Mouse (Mus musculus) A20 (cell line): ENCODE data around the gene Plek.
"Not testable (repeated sequence)": the region's sequence is repeated elsewhere in the genome, so short reads cannot be mapped to it uniquely, and the experiment has no call there.

Experiments
- DNase-seq: peaks from one replicate; pipeline ENCODE4 v3.0.0-alpha.2; 2011; ENCODE audit warnings: low read depth, low spot score

The Plek gene

DNA sequence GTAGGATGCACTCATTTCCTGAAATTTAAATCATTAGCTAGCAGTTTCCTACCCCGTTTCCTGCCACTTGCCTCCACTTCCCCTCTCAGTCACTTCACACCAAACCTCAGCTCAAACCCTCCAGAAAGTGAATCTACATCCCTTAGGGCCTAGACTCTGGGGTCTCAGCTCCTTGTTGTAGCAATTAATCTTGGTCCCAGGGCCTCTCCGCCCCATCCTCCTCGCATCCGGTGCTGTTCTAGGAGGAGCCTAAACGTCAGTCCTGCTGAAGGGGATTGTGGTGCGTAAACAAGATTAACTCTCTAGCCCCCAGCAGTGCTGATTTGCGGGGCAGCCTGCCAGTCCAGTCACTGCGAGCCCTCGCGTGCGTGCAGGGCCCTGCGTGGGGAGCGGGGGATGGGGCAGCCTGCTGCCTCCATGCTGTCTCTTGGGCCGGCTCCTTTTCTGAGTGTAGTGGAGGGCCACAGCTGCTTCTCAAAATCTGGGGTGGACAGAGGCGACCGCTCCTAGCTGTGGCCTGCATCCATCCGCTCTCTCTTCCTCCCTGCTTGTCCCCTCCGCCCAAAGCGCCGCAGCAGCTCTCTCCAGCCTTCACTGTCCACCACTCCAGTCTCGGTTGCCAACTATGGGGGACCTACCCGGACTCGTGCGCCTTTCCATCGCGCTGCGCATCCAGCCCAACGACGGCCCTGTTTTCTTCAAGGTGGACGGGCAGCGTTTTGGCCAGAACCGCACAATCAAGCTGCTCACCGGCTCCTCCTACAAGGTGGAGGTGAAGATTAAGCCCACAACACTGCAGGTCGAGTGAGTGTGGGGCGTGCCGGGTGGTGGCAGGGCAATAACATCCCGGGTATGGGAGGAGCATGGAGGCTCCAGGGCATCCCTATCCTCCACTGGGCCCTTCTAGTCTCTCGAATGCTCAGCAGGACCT, at the start of gene Plek, which contains the start of gene Cnrip1:
Gene Plek (minus strand): TSS at position 837 of the 931 bp plus-strand sequence.
Gene Cnrip1 (plus strand): TSS at position 42 of the 931 bp plus-strand sequence.
- DNase-seq, result no peak

DNA sequence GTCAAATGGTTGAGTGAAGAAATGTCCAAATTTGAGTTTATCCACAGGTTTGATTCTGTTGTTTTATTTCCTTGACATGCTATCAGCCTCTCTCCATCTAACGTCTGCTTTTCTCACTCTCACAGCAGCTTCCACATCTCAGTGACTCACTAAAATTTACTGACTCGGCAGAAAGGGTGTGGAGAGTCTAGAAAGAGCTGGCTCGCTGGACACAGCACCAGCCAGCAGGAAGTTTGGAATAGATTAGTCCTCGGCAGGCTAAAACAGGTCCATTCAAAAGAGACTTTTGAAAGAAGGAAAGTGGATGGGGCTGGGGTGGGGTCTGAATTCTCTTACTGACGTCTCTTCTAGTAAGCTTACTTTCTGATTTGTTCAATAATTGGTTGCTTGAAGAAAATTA, 33.9 kb upstream of the Plek start:
- no peak for DNase-seq

DNA sequence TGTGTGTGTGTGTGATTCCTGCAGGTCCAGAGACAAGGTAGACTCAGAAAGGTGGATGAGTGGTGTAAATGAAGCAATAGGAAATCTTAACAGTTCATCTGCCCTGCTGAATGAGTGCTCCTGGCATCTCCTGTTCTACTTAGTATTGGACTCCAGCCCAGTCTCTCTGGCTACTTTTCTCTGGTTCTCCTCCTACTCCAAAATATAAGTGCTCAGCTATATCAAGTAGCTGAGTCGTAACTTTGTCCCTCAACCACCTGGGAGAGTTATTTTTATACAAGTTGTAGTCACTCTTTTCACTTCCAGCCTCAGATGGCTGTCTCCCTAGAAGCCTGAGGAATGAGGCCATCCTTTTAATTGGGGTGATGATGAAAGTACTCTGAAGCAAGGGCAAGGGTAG, 31.7 kb upstream of the Plek start:
- DNase-seq, result no peak

DNA sequence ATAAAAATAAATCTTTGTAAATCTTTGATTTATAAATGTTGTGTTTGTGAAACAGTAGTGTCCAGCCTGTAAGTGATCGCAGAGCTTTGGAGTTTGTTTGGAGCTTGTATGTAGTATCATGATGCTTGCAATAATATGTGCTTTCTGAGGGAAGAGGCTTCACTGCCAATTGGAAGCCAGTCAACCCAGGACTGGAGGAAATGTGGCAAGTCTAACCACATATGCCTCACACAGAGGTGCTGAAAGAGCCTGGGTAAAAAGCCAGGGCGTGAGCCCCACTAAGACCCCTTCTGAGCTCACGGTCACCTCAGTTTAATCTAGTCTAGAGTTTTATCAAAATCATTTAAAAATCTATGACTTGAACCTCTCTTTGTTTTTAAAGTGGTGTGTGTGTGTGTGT, 31.3 kb upstream of the Plek start:
- no peak for DNase-seq

DNA sequence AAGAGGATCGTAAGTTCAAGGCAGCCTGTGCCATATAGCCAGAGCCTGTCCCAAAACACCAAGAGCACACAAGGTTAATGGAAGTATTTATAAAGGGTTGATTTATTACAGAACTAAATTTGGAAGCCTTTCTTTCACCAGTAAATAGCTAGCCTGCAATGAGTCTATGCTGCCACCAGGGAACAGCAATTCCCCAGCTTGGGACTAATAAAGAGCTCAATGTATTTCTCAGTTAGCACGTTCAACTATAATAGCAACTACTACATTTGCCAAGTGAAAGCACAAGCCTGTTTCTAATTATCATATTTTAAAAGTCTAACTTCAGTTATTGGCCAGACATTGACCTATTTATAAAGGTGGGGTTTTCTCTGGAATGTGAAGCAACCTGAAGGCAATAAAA, 30.8 kb upstream of the Plek start:
- DNase-seq, result peak; percentile 42

DNA sequence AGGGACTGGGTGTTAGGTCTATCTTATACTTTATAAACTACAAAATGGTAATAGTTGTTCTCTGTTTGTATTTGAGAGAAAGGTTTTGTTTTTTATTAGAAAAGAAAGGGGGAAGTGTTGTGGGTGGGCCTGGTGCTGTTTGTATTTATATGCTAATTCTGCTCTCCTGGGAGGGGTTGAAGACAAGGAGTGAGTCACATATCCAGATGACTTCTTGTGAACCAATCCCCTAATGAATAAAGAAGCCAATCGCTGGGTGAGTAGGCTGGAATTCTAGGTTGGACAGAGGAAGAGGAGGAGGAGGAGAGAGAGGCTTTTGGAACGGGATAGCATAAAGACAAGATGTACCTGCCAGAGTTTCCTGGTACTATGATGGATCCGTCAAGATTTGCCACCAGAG, 29.9 kb upstream of the Plek start:
- no peak for DNase-seq

DNA sequence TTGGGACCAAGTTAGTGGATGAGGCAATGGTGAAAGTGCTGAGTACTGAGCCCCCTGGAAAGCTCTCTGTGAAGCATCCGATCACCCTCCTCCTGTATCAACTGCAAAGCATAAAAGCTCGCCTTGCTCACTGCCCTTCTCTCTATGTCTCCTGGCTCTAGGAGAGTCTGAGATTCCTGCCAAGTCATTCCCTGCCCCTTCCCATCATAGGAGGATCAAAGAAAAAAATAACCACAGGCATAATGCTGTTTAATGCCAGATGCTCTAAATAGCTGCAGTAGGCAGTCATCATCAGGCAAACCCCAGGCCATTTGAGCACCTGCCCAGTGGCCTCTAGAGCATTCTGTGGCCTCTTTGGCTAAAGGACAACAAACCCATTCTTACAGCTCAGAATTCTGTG, 23.5 kb upstream of the Plek start:
- DNase-seq, result no peak

DNA sequence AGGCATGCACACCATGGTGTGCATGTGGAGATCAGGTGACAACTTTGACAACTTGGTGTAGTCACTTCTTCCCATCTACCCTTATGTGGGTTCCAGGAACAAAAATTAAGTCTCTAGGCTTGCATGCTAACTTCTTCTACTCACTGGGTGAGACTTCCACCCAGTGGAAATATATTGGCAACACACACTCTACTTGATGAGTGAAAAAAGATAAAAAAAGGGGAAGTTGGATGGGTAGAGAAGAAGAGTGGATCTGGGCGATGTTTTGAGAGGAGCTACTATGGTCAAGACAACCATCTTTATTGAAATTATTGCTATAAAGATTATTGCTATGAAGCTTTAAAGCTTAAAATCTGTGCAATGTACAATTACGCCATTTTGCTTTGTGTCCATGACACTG, 17.2 kb upstream of the Plek start:
- not testable (repeated sequence) for DNase-seq

DNA sequence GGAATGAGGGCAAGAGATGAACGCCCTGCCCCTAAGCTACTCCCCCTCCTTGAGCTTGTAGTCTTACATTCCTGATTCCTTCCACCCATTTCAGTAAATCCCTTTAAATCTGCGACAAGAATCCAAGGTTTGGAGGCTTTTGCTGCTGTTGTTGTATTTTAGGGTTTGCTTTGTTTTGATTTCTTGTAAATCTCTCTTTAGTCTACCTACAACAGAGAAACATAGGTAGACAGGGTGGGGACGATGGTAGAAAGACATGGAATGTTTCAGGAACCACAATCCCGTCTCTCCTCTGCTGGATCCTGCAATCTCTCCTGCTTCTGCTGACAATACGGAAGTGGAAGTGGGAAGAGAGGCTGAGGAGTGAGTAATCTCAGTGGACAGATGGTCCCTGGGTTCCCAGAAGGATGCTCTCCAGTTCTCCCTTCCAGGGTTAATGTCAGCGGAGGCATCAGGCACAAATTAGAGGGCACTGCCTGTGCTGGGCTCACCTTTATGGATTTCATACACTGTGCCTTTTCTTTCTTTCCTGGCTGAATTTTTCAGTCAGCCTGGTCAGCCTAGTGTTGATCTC, 382 bp upstream of the Plek start:
- DNase-seq, result no peak

DNA sequence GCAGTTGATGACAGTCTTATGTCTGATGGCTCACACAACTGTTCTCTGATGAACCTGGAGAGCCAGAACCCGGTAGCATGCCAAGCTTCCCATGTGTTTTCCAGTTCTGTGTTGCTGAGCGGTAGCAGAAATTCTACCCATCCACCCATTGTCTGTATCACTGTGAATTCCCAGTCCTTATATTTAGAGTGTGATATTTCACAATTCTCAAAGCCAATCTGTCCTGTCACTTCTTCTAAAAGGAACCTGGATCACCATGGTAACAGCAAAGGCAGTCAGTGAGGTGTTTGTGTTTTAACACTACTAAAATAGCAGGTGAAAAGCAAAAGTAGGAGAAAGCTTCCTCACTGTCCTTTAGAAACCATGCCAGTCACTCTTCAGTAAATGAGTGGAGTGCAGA, 6.4 kb downstream of the Plek start:
- DNase-seq, result no peak

DNA sequence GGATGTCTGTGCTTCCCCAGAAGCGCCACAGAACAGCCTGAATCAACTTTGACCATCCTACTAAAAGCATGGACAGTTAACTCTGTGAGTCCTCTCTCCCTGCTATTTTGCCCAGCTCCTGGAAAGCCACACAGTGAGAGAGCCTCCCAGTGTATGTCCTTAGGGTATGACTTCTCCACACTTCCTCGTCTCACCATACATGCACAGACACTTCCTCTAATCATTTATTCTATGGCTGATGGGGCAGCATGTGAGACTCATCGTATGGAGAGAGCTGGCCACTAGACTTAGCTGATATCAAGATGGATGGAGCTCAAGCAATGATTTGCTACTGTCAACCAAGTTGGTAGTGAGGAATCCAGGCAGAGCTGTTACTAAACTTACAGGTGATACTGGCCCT, 28.2 kb downstream of the Plek start:
- no peak for DNase-seq

DNA sequence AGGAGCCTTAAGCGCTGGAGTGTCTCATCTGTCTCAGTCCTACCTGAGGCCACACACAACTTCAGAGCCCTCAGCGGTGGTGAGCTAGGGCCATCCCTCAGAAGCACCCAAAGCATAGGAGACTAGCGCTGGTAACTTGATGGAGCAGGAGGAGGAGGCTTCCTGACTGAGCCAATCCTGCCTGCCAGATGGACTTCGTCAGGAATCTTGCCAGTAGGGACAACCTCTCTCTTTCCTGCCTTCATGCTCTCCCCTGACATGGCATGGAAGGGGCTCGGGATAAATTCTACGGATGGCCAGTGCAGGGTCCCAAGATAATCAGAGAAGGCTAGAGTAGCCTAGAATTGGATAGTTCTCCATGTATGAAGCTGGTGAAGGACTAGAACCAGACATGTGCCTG, 29.0 kb downstream of the Plek start:
- no peak for DNase-seq

DNA sequence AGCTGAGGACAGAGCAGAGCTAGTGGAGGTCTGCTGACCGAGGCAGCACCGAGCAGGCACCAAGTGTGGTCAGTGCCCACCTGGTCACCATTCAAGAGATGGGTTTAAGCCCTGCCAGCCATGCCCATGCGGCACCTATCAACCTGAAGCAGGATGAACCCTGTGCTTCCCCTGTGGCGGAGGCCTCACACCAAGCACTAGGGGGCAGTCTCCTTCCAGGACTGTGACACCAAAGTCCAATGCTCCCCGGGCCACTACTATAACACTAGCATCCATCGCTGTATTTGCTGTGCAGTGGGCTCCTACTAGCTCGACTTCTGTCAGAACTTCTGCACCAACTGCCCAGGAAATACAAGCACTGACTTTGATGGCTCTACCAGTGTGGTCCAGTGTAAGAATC, 32.9 kb downstream of the Plek start:
- peak; percentile 44 for DNase-seq

DNA sequence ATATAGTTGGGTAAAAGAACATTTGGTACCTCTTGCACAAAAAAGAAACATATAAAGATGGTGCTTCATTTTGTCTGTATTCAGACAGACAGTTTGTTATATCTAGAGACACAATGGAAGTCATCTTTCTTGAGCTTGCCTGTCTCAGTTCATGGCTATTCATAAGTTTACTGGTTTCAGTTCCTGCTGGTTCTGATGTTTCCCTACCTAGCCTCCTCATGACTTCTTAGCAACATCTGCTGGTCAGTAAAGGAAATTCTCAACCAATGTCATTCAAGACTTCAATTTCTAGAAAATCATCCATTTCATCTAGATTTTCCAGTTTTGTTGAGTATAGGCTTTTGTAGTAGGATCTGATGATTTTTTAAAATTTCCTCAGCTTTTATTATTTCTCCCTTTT, 39.2 kb downstream of the Plek start:
- peak; percentile 80 for DNase-seq

DNA sequence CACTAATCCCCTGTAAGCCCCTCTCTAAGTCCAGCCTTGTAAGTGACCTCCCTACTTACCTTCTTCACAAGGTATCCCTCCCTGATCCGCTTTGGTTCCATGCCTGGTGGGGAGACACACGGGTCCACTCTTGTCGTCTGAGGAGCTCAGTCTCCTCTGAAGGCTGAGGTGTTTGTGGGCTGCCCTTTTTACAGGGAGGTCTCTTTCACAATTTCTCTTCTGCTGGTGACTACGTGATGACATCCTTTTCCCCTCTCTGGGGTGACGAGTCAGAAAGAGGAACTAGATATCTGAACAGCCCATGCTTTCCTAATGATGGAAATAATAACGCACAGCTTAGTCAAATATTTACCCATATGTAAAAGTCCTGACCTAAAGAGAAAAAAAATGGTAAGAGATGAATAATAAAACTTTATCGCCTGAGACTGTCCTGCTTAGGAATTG, 43.7 kb downstream of the Plek start:
- DNase-seq, result peak; percentile 90

DNA sequence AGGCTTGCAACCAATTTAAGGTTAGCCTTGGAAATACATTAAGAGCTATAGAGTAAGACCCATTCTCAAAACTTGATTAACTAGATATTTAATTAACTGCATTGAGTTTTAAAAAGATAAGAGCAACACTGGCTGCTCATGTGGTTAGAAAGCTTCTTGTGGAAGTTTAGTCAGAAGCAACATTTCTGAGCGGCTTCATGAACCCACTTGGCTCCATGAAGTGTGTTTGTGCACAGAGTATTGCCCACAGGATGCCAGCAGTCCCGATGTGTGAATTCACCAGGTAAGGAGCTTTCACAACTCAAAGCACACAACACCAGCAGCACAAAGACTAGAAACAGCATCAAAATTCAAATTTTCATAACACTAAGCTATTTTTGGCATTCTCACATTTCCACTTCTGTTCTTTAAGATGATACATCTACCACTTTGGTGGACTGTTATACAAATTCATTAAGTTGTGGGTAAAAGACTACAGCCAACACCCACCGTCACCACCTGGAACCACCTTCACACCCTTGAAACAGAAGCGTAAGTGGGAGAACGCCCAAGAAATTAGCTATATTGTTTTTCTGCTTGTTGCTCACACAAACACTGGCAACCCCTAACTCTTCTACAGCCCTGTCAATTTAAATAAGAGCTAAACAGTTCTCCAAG, 44.5 kb downstream of the Plek start:
- peak; percentile 69 for DNase-seq

DNA sequence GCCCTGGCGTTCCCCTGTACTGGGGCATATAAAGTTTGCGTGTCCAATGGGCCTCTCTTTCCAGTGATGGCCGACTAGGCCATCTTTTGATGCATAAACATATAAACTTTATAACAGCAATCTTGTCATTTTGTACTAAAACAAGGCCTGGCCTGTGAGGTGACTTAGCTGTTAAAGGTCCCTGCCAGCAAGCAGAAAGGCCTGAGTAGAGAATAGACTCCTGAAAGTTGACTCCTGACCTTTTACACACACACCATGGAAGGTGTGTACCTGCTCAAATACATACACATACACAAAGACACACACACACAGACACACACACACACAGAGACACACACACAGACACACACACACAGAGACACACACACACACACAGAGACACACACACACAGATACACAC, 45.7 kb downstream of the Plek start:
- DNase-seq, result peak; percentile 51

DNA sequence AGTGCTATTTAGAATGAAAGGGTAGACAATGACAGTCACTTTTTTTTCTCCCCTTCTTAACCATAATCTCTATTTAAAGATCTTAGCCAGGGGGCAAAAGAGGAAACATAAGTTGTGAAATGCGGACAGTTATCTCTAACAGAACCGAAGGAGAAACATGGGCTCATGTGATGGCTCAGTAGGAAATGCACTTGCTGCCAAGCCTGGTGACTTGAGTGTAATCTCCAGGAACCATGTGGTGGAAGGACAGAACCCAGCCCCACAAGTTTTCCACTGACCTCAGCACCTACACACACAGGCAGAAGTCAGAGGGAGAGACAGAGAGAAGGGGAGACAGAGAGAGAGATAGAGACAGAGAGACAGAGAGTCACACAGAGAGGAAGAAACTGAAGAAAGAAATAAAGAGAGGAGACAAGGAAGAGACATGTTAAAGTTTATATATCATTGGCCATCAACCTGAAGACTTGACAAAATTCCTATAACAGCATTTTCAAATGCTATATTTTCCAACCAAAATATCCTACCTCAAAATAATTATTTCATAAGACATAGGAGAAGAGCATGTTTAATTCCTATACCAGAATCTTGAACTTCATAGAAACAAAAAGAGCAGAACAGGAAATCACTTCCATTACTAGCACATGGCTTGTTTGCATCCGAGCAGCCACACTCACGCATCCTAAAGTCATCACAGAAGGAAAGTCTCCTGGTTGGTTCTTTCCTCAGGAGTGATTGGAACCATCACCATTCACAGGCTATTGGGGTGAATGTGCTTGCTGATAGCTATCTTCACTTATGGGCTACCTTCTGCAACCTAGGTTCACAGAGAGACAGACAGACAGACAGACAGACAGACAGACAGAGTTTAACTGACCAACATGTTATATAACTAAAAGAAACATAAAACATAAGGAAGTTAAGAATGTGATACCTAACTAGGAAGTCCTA, 47.0 kb downstream of the Plek start:
- peak; percentile 58 for DNase-seq

DNA sequence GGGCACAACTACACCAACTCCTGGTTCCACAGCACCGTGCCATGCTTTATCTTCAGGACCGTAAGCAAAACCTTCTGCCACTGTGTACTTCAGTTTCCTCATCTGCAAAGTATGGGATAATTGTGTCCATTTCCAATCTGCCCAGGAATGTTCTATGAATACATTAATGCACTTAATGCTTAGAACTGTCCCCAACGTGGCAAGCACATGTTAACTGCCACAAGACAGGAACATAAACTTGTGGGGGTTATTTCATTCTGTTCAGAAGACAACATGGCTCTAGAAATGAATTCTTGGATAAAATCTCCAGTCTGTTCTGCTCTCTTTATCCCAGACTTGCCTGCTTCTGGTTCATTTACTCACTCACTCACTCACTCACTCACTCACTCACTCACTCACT, 48.4 kb downstream of the Plek start:
- no peak for DNase-seq

DNA sequence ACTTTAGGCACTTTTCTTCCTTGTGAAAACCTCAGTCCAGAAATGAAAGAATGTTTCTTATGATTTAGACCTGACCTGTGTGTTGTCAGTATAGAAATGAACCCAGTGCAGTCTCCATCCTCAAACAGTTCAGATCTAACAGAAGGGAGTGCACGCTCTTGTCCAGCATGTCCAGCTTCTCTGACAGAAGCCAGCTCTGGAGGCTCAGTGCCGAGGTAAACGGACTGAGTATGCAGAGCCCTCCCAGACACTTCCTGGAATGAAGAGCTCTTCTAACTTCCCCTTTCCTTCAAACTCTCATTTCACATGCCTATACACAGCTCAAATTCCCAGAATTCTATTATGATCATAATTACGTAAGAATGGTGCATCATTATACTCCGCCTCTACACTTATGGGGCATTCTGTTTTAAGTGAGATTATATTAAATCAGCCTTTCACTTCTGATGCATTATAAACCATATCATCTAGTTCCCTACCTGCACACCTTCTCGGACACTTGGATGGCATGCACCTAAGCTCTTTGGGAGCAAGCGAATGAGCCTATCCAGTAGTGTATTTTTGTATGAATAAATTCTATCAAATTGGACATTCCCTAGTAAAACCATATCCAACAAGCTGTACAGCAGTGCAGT, 49.3 kb downstream of the Plek start:
- DNase-seq, result no peak
